Mouse (Mus musculus) testis, adult 2 months (tissue): ENCODE data around the gene Clrn2. TPM values are rescaled to one million over a fixed set of nuclear protein-coding genes. Genes with fewer than 3 reads are reported as not detected.
A peak's percentile ranks its signal among the peaks of the same experiment; 100 is the strongest.

Experiments
- H3K27ac ChIP-seq: fragments of 200-500 bp; 2 replicates; pipeline ENCODE4 v1.5.1; 2012; ENCODE audit warnings: low read depth, low read length; ENCODE audit not compliant: control insufficient read depth, insufficient read depth
- H3K27me3 ChIP-seq: fragments of 200-500 bp; 2 replicates; pipeline ENCODE4 v1.6.1; 2012; ENCODE audit warnings: mild to moderate bottlenecking, low read length, moderate library complexity; ENCODE audit not compliant: control insufficient read depth, insufficient read depth
- H3K36me3 ChIP-seq: fragments of 200-500 bp; 2 replicates; pipeline ENCODE4 v1.6.1; 2012; ENCODE audit warnings: mild to moderate bottlenecking, low read length; ENCODE audit not compliant: control insufficient read depth, insufficient read depth
- H3K4me1 ChIP-seq: fragments of 200-500 bp; 2 replicates; pipeline ENCODE4 v1.6.1; 2012; ENCODE audit warnings: low read length; ENCODE audit not compliant: control insufficient read depth, insufficient read depth
- H3K4me3 ChIP-seq: fragments of 200-500 bp; 2 replicates; pipeline ENCODE4 v1.5.1; 2012; ENCODE audit warnings: low read depth, mild to moderate bottlenecking, low read length, moderate library complexity, mixed read lengths; ENCODE audit not compliant: control insufficient read depth
- CTCF ChIP-seq: fragments of 200-500 bp; IDR thresholded peaks from 2 replicates; pipeline ENCODE4 v1.5.1; 2012; ENCODE audit warnings: low read depth, mild to moderate bottlenecking, inconsistent platforms, low read length, moderate library complexity; ENCODE audit not compliant: control insufficient read depth, insufficient read depth, insufficient replicate concordance
- POLR2A ChIP-seq: fragments of 200-500 bp; IDR thresholded peaks from 2 replicates; pipeline ENCODE4 v1.6.1; 2012; ENCODE audit warnings: low read depth, mild to moderate bottlenecking, inconsistent platforms, low read length, moderate library complexity; ENCODE audit not compliant: control insufficient read depth
- polyA plus RNA-seq: library from polyadenylated mRNA; depleted of rRNA; stranded (reverse); fragments of >200 nt; gene quantifications from 2 replicates; pipeline ENCODE4 v1.2.3, GENCODE M21; 2012

Gene Clrn2
- polyA plus RNA-seq, 1 experiment, result not detected

GRCm38 (mm10) chr5:45441124-45441523 lies 12.4 kb upstream of the Clrn2 start:
- H3K36me3 ChIP-seq, result no peaks in the 10 kb centered on the region
- no peak for TF ChIP-seq POLR2A
- no peak for TF ChIP-seq CTCF
- no peaks in the 10 kb centered on the region for H3K27me3 ChIP-seq
- H3K27ac ChIP-seq, result no peak overlapping the region
- no peak overlapping the region for H3K4me3 ChIP-seq
- no peaks in the 10 kb centered on the region for H3K4me1 ChIP-seq

DNA sequence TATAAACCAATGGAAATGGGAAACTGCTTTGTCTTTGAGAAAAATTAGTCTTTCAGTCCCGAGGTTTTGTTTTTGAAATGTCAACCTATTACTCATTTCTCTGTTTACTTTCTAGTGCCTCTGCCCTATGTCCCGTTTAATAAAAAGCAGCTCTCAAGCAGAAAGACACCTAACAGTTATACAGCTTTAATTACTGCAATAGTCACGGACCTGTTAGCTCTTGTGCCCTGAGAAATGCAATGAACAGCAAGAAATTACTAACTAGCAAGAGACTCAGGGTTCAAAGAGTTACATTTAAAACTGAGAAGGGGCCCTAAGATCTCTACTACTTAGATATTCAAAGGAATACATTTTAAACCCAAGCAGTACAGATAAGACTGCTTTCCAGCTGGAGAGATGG lies 11.8 kb upstream of the Clrn2 start:
- Histone ChIP-seq H3K4me3 (no peak overlapping the region), H3K27ac (no peak overlapping the region), H3K4me1 (no peaks in the 10 kb centered on the region), H3K27me3 (no peaks in the 10 kb centered on the region), H3K36me3 (no peaks in the 10 kb centered on the region)
- TF ChIP-seq POLR2A (no peak), CTCF (no peak)

DNA sequence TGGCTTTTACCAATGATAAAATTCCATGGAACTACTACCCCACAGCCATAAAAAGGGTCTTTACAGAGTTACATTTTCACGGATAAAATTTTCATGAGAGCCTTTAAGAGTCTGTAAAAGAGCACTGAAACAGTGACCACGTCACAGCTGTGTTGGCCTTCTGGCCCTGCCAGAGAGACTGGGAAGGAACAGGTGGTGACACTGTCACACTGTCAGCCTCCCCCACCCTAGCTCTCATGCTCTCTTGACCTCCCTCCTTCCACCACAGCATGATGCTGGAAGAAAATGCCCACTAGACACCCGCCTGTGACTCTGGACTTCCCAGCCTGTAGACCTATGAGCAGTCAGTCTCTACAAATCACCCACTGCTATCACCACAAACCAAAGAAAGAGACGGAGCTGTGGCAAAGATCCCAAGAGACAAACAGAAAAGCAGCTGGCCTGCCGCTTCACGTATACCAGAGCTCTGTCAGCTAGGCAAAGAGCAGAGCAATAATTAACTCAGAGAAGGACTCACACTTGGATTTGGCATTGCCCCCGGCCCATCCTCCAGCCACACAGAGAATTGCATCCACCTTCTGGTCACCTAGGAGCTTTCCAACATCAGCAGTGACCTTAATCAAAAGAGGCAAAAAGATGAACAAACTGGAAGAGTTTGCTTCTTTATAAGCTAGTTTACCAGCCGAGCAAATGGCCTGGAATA lies 9.3 kb upstream of the Clrn2 start:
- Histone ChIP-seq H3K36me3 (no peaks in the 10 kb centered on the region), H3K27me3 (no peaks in the 10 kb centered on the region), H3K4me1 (peaks cover 8% of the 10 kb centered on the region), H3K27ac (no peak overlapping the region), H3K4me3 (no peak overlapping the region)
- TF ChIP-seq CTCF (no peak), POLR2A (no peak)

- Histone ChIP-seq H3K4me1 (peaks cover 9% of the 10 kb centered on the region), H3K4me3 (no peak overlapping the region), H3K27ac (no peak overlapping the region), H3K27me3 (no peaks in the 10 kb centered on the region), H3K36me3 (no peaks in the 10 kb centered on the region)
- TF ChIP-seq POLR2A (no peak), CTCF (no peak)
Observed at GRCm38 (mm10) chr5:45448676-45449075, 4.9 kb upstream of the Clrn2 start.

DNA sequence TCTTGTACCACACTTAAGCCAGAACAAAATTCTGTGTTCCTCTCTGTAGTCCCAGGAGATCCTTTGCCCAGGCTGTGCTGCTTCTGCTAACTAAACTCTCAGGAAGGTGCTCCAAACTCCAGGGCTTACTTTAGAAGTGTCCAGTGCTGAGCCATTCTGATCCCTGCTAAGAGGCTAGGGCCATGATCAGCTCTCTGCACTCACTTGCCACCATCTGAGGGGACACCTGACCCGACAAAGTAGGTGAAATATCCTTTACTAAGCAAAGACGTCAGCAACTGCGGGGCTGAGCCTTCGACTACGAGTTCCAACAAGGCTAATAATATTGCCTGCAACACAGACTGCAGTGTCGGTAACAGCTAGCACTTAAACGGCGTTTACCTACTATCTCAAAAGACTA lies 4.3 kb upstream of the Clrn2 start:
- Histone ChIP-seq H3K4me3 (peak overlapping the region; percentile 16; the same call in 1 of the 2 replicates), H3K27me3 (no peaks in the 10 kb centered on the region), H3K36me3 (no peaks in the 10 kb centered on the region), H3K27ac (no peak overlapping the region), H3K4me1 (peaks cover 9% of the 10 kb centered on the region)
- TF ChIP-seq POLR2A, result no peak
- TF ChIP-seq CTCF, result no peak

DNA sequence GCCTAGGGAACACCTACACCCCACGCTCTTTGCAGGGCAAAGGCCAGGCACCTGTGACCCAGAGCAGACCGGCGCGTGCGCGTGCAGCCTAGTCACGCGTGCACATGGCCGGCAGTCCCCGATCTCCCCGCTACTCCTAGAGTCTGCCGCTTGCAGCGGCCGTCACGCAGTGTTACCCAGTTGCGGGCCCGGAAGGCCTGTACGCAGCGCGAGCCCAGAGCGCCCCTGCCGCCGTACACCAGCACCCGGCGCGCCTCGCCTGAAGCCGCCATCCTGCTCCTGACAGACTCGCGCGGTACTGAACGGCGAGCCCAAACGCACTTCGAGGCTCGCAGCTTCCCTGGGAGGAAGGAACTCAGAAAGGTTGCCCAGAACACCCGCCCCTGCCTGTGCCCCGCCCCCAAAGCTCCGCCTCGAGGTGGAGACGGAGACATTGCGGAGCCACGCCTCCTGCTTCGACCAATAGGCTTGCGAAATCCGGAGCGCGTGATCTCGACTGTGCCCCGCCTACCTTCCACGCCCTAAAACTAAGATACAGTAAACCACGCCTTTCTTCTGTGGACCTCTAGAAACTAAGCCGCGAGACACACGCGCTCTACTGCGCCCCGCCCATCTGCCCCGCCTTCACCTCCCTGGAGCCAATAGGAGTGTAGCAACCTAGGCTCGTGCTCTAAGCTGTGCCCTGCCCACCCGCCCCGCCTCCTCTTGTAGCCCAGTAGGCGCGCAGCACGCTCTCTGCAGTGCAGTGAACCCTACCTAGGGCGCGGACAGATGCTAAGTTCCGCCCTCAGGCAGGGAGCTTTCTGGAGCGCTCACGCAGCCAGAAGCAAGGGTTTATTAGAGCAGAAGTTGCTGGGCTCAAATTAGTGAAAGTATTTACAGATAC lies 3.5 kb upstream of the Clrn2 start, which contains the start of gene Qdpr:
Gene Qdpr, minus strand, starts transcription at position 406 of the 886 bp plus-strand sequence.
- Histone ChIP-seq H3K27me3 (no peaks in the 10 kb centered on the region), H3K4me3 (peak within 1 kb of the TSS; percentile 90), H3K27ac (peak within 1 kb of the TSS; percentile 83), H3K36me3 (no peaks in the 10 kb centered on the region), H3K4me1 (peaks cover 9% of the 10 kb centered on the region)
- TF ChIP-seq CTCF (no peak), POLR2A (peak; percentile 74)

DNA sequence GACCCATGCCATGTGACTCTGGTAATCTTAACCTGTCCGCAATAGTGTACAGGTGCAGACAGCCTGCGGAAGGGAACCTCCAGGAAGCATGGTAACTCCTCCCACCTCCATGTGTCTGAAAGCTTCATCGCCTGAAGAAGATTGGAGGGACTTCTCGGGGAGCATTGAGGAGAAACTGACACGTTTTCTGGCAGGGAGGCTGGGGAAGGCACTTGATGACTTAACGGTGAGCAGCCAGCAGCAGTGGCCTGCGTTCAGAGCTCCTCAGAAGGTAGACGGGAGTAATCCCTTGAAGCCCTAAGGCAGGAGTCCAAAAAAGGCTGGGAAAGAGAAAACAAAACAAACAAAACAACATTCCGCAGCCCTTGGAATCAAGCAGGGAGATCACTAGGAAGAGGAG lies 905 bp downstream of the Clrn2 start:
- Histone ChIP-seq H3K36me3 (no peaks in the 10 kb centered on the region), H3K4me1 (no peaks in the 10 kb centered on the region), H3K27me3 (no peaks in the 10 kb centered on the region), H3K27ac (no peak overlapping the region), H3K4me3 (no peak overlapping the region)
- TF ChIP-seq POLR2A (no peak), CTCF (no peak)
